Comparison of ENCODE assay signal across 43 mouse cellular contexts in the genomic region with DNA sequence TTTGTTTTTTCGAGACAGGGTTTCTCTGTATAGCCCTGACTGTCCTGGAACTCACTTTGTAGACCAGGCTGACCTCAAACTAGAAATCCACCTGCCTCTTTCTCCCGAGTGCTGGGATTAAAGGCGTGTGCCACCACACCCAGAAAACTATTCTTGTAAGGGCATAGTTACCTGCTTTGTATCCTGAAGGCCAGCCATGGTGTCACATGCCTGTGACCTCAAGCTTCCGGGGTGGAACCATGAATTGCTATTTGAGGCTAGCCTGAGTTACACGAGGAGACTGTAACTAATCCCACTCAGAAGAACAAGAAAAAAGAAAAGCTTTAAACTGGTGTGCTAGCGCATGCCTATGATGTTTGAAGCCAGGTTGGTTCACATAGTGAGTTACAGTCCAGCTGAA. TPM values are rescaled to one million over a fixed set of nuclear protein-coding genes. Genes with fewer than 3 reads are reported as not detected.
"Had no signal": no experiment of that assay in that cellular context is flagged by ENCODE, and none has a peak within 500 bp of the region (broad histone marks: within the 10 kb centered on the region; RNA-seq: fewer than 3 reads in every experiment).

No protein-coding gene starts in this region.

- H3K4me2 ChIP-seq: heart, embryonic 12.5 days; hindbrain, embryonic 13.5 days; hindbrain, embryonic 15.5 days; kidney, embryonic 15.5 days; limb, embryonic 13.5 days; limb, embryonic 15.5 days; liver, embryonic 12.5 days had no signal

- H3K4me3 ChIP-seq: gastrocnemius, adult 2 months; heart, embryonic 10.5 days; heart, embryonic 12.5 days; hindbrain, embryonic 13.5 days; hindbrain, embryonic 15.5 days; kidney, embryonic 15.5 days; limb, embryonic 13.5 days; limb, embryonic 15.5 days; liver, embryonic 12.5 days had no signal

- H3K9ac ChIP-seq: heart, embryonic 12.5 days; hindbrain, embryonic 13.5 days; hindbrain, embryonic 15.5 days; kidney, embryonic 15.5 days; limb, embryonic 13.5 days; limb, embryonic 15.5 days; liver, embryonic 12.5 days; liver, embryonic 14.5 days had no signal

- H3K4me1 ChIP-seq: heart, embryonic 10.5 days; heart, embryonic 12.5 days; hindbrain, embryonic 13.5 days; hindbrain, embryonic 15.5 days; kidney, embryonic 15.5 days; limb, embryonic 13.5 days; limb, embryonic 15.5 days; liver, embryonic 12.5 days had no signal

- ATAC-seq: hindbrain, postnatal 0 days; intestine, embryonic 16.5 days; liver, embryonic 12.5 days had no signal

- H3K27me3 ChIP-seq: heart, embryonic 12.5 days; hindbrain, embryonic 13.5 days; hindbrain, embryonic 15.5 days; kidney, embryonic 15.5 days; limb, embryonic 13.5 days; limb, embryonic 15.5 days; liver, embryonic 12.5 days had no signal

- H3K27ac ChIP-seq: gastrocnemius, adult 2 months; heart, embryonic 10.5 days; hindbrain, embryonic 13.5 days; hindbrain, embryonic 15.5 days; hindbrain, postnatal 0 days; kidney, embryonic 15.5 days; kidney, postnatal 0 days; limb, embryonic 13.5 days; limb, embryonic 15.5 days; liver, embryonic 12.5 days; liver, embryonic 14.5 days had no signal

- DNase-seq: gastrocnemius, adult 2 months; gastrocnemius, postnatal 10 days; gastrocnemius, postnatal 36 days; heart, adult 18-20 months; heart, postnatal 14 days; heart, postnatal 36 days; kidney, adult 11 months; kidney, adult 2 months; kidney, adult 9 months; kidney, postnatal 14 days; kidney, postnatal 36 days; layer of hippocampus, adult 9-11 months; layer of hippocampus, postnatal 36 days; left cerebral cortex, postnatal 4 days had no signal

- H3K9me3 ChIP-seq: heart, embryonic 10.5 days; heart, embryonic 12.5 days; hindbrain, embryonic 13.5 days; hindbrain, embryonic 15.5 days; kidney, embryonic 15.5 days; limb, embryonic 13.5 days; limb, embryonic 15.5 days; liver, embryonic 12.5 days had no signal

RNA-seq across cellular contexts. Expression of a gene that starts 24.3 kb away (rescaled TPM):
- total RNA-seq: gastrocnemius, adult 2 months; gastrocnemius, postnatal 10 days; gastrocnemius, postnatal 36 days; heart, adult 18-20 months; heart, adult 8-10 months; heart, postnatal 14 days; heart, postnatal 36 days; hematopoietic stem cell, adult 5-6 weeks; hindbrain, postnatal 0 days; layer of hippocampus, adult 18-20 months; layer of hippocampus, adult 8-10 months; layer of hippocampus, postnatal 14 days; layer of hippocampus, postnatal 36 days; left cerebral cortex, adult 18-20 months; left cerebral cortex, adult 8-10 months; left cerebral cortex, postnatal 10 days; left cerebral cortex, postnatal 25 days; left cerebral cortex, postnatal 4 days; liver, adult 2 months had no signal
- polyA plus RNA-seq: gonadal fat pad, adult 2 months; heart, embryonic 10.5 days; heart, embryonic 12.5 days; heart, embryonic 14.5 days; heart, embryonic 16.5 days; hindbrain, embryonic 11.5 days; hindbrain, embryonic 13.5 days; hindbrain, embryonic 15.5 days; hindbrain, postnatal 0 days; intestine, embryonic 14.5 days; intestine, embryonic 16.5 days; kidney, embryonic 15.5 days; kidney, postnatal 0 days; large intestine, adult 2 months; limb, embryonic 11.5 days; limb, embryonic 13.5 days; limb, embryonic 15.5 days; liver, adult 2 months; liver, embryonic 12.5 days; liver, embryonic 14.5 days had no signal
